Mouse (Mus musculus): ENCODE measurements at regions not wholly inside any gene's neighbourhood (a gene's known extent, or its start where the extent isn't known, plus 50 kb on each side); places are given as distances from the start of the nearest gene placed in this dataset.

DNA sequence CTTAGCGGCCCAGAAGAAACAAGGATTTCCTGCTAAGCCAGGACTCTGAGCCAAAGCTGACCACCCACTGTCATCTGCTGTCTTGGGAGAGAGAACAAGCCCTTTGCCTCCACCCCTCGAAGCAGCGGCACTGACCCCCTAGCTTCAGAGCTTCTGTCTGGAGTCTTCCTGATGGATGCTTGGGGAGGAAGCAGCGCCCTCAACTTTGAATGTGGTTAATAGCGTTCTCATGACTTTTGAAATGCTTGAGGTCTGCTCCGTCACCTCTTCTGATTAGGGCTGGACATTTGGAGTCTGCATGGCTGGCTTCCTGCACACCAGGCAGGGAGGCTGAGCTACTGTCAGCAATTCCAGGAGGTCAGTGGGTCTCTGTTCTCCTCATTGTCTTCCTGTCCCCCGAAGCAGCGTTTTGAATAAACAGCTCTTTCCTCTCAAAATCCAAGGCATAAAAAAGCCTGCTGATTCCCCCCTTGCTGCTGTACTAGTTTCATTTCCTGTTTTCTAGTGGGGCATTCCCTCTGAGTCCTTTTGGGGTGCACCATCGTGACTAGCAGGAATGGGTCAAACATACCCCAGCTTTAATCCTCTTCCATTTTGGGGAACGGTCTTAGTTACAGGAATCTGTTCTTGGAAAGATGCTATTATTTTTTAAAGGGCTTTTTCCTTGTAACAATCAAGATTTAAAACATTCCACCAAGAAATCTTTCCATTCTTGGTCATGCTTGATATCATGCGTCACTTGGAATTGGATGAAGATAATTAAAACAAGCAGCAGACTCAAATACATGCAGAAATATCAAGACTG, 256.0 kb downstream of the Ankrd16 start:
- no peak for TF ChIP-seq CTCF (IDR thresholded peaks at IDR 0.05; ENCODE audit: low read depth, low read length)
- no peak for TF ChIP-seq POLR2A (IDR thresholded peaks at IDR 0.05; ENCODE audit: borderline replicate concordance, low read depth, low read length)
- peak overlapping the region; percentile 3; the same call in 1 of the 2 replicates for H3K4me3 ChIP-seq (ENCODE audit: insufficient read depth, low read length)
- peaks cover 14% of the 10 kb centered on the region for H3K4me1 ChIP-seq (ENCODE audit: control insufficient read depth, insufficient read depth, low read length)
- peak overlapping the region; percentile 54 for H3K27ac ChIP-seq (ENCODE audit: insufficient read depth, low read depth, low read length)

DNA sequence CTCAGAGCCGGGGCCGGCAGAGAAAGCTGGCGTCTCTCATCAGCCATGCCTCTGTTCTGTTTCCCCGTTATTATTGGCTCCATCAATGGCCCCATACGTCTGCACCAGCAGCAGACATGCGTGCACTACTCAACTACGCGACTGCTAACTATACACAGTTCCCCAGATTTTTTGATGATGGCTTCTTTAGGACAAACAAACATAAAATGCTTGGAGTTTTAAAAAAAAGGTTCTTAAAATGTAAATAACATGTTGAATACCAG, 256.6 kb downstream of the Ankrd16 start:
- Histone ChIP-seq H3K4me3 (ENCODE audit: insufficient read depth, low read length) (no peak overlapping the region), H3K4me1 (ENCODE audit: control insufficient read depth, insufficient read depth, low read length) (peaks cover 14% of the 10 kb centered on the region), H3K27ac (ENCODE audit: insufficient read depth, low read depth, low read length) (no peak overlapping the region)
- TF ChIP-seq CTCF (IDR thresholded peaks at IDR 0.05; ENCODE audit: low read depth, low read length) (no peak), POLR2A (IDR thresholded peaks at IDR 0.05; ENCODE audit: borderline replicate concordance, low read depth, low read length) (no peak)

DNA sequence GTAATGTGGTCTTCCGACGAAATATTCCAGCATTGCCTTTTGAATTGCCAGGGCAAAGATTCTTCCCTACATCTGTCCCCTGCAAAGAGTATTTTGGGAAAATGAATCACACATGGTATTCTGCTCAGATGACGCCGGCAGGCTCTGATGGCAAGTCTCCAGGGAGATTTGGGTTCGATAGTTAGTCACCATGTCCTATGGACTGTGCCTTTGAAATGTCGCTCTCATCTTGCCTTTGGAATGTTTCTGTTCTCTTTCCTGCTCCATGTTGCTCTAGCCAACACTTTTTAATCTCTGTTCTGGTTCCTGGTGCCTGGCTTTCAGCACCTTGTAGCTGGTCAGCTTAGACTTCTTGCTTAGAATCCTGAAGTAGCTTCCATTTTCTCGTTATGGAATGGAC, 252.3 kb downstream of the Itga8 start:
- Histone ChIP-seq H3K27ac (ENCODE audit: insufficient read depth, low read depth, low read length) (no peak overlapping the region), H3K4me1 (ENCODE audit: control insufficient read depth, insufficient read depth, low read length) (peaks cover 21% of the 10 kb centered on the region), H3K4me3 (ENCODE audit: insufficient read depth, low read length) (no peak overlapping the region)
- TF ChIP-seq CTCF (IDR thresholded peaks at IDR 0.05; ENCODE audit: low read depth, low read length): no peak
- TF ChIP-seq POLR2A (IDR thresholded peaks at IDR 0.05; ENCODE audit: borderline replicate concordance, low read depth, low read length): no peak

DNA sequence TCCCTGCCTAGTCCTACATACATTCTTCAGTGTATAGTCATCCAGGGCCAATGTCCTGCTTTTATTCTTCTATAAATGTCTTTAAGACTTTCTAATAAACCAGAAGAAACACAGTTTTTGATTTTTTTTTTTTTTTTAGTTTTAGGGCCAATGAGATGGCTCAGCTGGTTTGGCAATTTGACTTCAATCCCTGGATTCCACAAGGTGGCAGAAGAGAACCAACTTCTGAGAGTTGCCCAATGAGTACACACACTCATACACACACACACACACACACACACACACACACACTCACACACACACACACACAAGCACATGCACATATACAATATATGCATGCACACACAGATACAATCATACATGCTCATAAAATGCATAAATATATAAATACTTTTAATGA, 251.8 kb downstream of the Itga8 start:
- no peak overlapping the region for H3K27ac ChIP-seq (ENCODE audit: insufficient read depth, low read depth, low read length)
- no peak for TF ChIP-seq CTCF (IDR thresholded peaks at IDR 0.05; ENCODE audit: low read depth, low read length)
- no peak for TF ChIP-seq POLR2A (IDR thresholded peaks at IDR 0.05; ENCODE audit: borderline replicate concordance, low read depth, low read length)
- H3K4me1 ChIP-seq (ENCODE audit: control insufficient read depth, insufficient read depth, low read length): peaks cover 27% of the 10 kb centered on the region
- H3K4me3 ChIP-seq (ENCODE audit: insufficient read depth, low read length): no peak overlapping the region

DNA sequence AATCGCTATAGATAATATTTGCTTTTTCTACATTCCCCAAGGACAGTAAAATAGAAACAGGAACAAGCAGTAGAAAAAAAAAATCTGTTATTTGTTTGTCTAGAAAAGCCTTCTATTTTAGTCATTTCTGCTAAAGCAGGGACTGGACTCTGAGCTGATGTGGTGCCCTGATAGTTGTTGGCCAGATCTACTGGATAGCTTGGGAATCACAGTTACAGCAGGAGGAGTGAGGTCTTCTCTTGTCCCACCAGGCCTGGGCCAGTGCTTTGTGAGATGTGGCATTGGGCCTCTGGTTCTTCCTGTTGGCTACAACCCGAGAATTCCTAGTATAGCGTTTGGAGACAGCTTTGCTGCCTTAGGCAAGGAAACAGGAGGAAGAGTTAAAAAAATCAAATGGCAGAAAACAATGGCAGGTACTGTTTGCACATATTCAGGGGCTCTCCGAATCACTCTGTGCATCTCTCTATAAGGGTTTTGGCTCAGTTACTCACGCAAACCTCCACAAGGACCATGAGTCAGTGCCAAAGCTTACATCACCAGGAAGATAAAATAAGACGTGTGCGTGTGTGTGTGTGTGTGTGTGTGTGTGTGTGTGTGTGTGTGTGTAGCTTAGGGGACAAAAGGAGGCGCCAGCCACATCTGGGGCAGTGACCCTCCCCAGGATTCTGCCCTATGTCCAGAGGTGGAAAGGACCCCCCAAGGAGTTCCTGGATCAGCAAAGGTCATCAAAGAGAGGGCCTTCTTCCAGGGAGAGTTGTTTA, 248.1 kb downstream of the Itga8 start:
- TF ChIP-seq POLR2A (IDR thresholded peaks at IDR 0.05; ENCODE audit: borderline replicate concordance, low read depth, low read length) (no peak), CTCF (IDR thresholded peaks at IDR 0.05; ENCODE audit: low read depth, low read length) (no peak)
- peaks cover 27% of the 10 kb centered on the region for H3K4me1 ChIP-seq (ENCODE audit: control insufficient read depth, insufficient read depth, low read length)
- H3K27ac ChIP-seq (ENCODE audit: insufficient read depth, low read depth, low read length): peak overlapping the region; percentile 94

DNA sequence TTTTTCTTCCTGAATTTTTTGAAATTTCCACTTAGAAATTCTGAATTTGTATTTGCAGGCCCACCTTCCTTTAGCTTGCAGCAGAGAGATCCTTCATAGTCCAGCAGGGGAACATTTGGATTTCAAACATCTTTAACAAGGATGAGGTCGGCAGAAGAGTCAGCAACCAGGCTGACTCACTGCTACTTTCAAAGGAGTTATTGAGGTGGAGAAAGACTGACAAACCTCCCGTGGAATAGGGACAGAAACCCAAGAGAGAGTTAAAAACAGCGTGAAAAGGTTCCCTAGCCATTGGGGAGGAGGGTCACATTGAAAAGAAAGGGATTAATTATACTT, 247.6 kb downstream of the Itga8 start:
- Histone ChIP-seq H3K4me1 (ENCODE audit: control insufficient read depth, insufficient read depth, low read length) (peaks cover 27% of the 10 kb centered on the region), H3K4me3 (ENCODE audit: insufficient read depth, low read length) (no peak overlapping the region), H3K27ac (ENCODE audit: insufficient read depth, low read depth, low read length) (0 out of 2 replicates have a peak overlapping the region, but pooled peaks have one; percentile 94)
- TF ChIP-seq POLR2A (IDR thresholded peaks at IDR 0.05; ENCODE audit: borderline replicate concordance, low read depth, low read length): no peak

More for the DNA sequence above, 248.1 kb downstream of the Itga8 start:
- no peak overlapping the region for H3K4me3 ChIP-seq (ENCODE audit: insufficient read depth, low read length)
